Mouse (Mus musculus) B cell, adult (primary cell): ENCODE data around the gene Ick. TPM values are rescaled to one million over a fixed set of nuclear protein-coding genes. Genes with fewer than 3 reads are reported as not detected.

Experiments used
- total RNA-seq: library from RNA; stranded (reverse); gene quantifications from 4 replicates; pipeline ENCODE4 v1.2.4, GENCODE M21; 2023; ENCODE audit not compliant: inconsistent age

The Ick gene
- total RNA-seq: 3.5 to 5.0 TPM (median 4.6 TPM) in 4 replicates

DNA sequence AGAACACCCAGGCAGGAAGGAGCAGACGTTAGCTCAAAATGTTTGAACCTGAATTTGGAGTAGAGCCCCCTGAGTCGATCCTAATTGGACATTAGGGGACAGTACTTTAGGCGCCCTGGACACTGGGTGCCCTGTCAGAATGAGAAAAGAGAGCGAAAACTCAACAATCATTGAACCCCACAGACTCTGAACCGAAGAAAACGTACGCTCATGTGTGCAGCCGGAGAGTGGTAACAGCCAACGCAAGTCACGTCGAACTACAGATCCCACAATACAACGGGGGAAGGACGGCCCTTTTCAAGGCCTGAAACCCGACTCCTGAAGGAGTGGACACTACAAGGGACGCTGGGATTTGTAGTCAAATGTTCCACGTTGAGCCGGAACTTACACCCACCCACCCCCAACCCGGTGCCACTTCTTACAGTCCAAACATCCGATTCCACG lies at the start of gene Ick, which contains the start of gene Fbxo9:
TSS of gene Ick (plus strand) at position 397 of the 444 bp plus-strand sequence.
TSS of gene Fbxo9 (minus strand) at position 270 of the 444 bp plus-strand sequence.

GRCm38 (mm10) chr9:78182474-78182873 lies 73.5 kb downstream of the Ick start, which contains the start of gene Gsta4:
Gsta4 (plus strand) TSS chr9:78182774.

Other genes with a start within 250 kb of the Ick start
- gene Elovl5, start 191.8 kb upstream of the Ick start, total RNA-seq: 57.5 to 71.9 TPM (median 65.0 TPM) in 4 replicates
- gene Gcm1, start 57.3 kb upstream of the Ick start, total RNA-seq: not detected in 4 replicates
- gene Fbxo9, start 127 bp upstream of the Ick start, total RNA-seq: 34.2 to 44.0 TPM (median 38.2 TPM) in 4 replicates
- gene Gsta4, start 73.6 kb downstream of the Ick start, total RNA-seq: 0.54 to 1.2 TPM in 2 of 4 replicates, not detected in the others
- gene Gsta1, start 121.5 kb downstream of the Ick start, total RNA-seq: not detected in 4 replicates
- gene Gm3776, start 147.9 kb downstream of the Ick start, total RNA-seq: not detected in 4 replicates
- not detected in 4 replicates for gene Gm10639, start 180.7 kb downstream of the Ick start, total RNA-seq
- gene Omt2a, start 205.6 kb downstream of the Ick start, total RNA-seq: not detected in 4 replicates
- not detected in 4 replicates for gene Omt2b, start 218.4 kb downstream of the Ick start, total RNA-seq
- gene Gsta2, start 246.6 kb downstream of the Ick start, total RNA-seq: not detected in 4 replicates